Mouse (Mus musculus): ENCODE data around the gene Asna1. TPM values are rescaled to one million over a fixed set of nuclear protein-coding genes. Genes with fewer than 3 reads are reported as not detected.
A peak's percentile ranks its signal among the peaks of the same experiment; 100 is the strongest.

Asna1 gene
- total RNA-seq, 1 experiment, result 237 TPM

DNA sequence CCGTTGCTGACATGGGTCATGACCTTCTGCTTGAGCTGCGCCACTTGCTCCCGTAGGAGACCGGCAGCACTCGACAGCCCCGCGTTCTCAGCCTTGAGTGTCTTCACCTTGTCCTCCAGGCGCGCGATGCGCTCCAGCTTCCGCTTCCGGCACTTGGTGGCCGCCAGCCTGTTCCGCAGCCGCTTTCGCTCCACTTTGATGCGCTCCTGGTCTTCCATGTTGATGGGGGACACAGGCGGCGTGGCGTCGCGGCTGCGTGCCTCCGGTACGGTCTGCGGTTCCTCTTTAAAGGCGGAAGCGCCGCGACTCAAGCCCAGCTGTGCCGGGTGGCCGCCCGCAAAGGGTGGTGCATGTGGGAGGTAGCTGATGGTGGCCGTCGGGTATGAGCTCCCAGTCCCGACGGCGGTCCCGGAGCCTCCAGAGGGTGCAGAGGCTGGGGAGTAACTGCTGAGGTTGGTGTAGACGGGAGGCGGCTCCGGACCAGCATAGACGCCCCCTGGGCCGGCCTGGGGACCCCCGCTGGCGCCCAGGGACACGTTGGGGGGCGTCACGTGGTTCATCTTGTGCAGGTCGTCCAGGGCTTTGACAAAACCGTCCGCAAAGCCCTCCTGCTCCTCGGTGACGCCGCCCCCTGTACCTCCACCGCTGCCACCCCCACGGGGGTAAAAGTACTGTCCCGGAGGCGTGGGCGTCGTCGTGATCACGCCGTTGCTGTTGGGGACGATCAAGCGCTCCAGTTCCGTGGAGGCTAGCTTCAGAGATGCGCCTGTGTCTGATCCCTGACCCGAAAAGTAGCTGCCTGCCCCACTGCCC is 47.4 kb downstream of the Asna1 start:
- peaks cover 7 to 16% of the 10 kb centered on the region in 2 experiments; a peak in 3 of 4 replicates for H3K4me1 ChIP-seq (ENCODE audit: control insufficient read depth in 2 of 2, insufficient read depth in 2 of 2, low read length in 2 of 2, poor library complexity in 1 of 2)
- no peak for DNase-seq (ENCODE audit: low read depth, low spot score)
- in situ Hi-C loops (cut with MboI; ENCODE audit: low sequenced_read_pairs in 2 of 2, unreplicated experiment in 2 of 2), result no loop called here
- TF ChIP-seq CHD2 (IDR thresholded peaks at IDR 0.05; ENCODE audit: low read depth, low read length), result no peak
- 0 out of 2 replicates have a peak, but pooled peaks have one; percentile 15 for TF ChIP-seq HCFC1 (IDR thresholded peaks at IDR 0.05; ENCODE audit: borderline replicate concordance, insufficient read depth, low read length)
- H3K9me3 ChIP-seq (ENCODE audit: control insufficient read depth, insufficient read depth, low read depth, low read length), result no peaks in the 10 kb centered on the region
- peaks cover 3% of the 10 kb centered on the region for H3K36me3 ChIP-seq (ENCODE audit: control insufficient read depth, insufficient read depth, low read length, poor library complexity, severe bottlenecking)
- H3K27ac ChIP-seq (ENCODE audit: insufficient read depth, low read depth, low read length, poor library complexity, severe bottlenecking), result peak overlapping the region; percentile 65
- peak overlapping the region; percentile 59 to 83 for H3K4me3 ChIP-seq (ENCODE audit: insufficient read depth in 1 of 2, low read depth in 1 of 2, low read length in 2 of 2, poor library complexity in 1 of 2, severe bottlenecking in 1 of 2)
- H3K9ac ChIP-seq (ENCODE audit: insufficient read depth, low read depth, low read length, poor library complexity, severe bottlenecking), result peak overlapping the region; percentile 86

DNA sequence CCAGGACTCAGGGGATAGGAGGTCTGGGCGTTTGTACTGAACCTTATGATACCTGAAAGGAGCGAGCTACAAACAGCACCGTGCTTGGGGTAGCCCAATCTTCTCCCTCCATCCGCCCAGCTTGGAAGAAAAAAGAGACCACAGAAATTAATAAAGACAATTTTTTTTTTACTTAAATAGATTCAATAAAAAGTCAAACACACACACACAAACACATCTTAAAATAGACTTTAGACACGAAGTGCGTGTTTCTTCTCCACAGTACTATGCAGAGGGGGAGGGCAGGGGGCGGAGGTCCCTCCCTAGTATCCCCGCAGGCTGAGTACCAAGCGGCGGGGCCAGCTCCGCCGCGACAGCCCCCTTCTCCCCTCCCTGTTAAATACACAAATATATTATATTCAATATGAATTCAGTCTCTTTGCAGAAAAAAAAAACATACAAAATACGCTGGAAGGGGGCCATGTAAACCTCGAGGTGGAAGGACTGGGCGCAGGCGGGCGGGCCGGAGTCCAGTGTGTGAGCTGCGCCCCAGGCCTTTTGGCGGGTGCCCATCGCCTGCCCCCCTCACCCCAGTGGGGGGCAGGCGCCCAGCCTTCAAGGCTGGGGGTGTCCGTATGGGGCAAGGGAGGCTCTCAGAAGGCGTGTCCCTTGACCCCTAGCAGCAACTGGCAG is 48.2 kb downstream of the Asna1 start:
- Histone ChIP-seq H3K4me1 (ENCODE audit: control insufficient read depth in 2 of 2, insufficient read depth in 2 of 2, low read length in 2 of 2, poor library complexity in 1 of 2) (peaks cover 7 to 10% of the 10 kb centered on the region in 2 experiments; a peak in 3 of 4 replicates), H3K9ac (ENCODE audit: insufficient read depth, low read depth, low read length, poor library complexity, severe bottlenecking) (peak overlapping the region; percentile 86), H3K27ac (ENCODE audit: insufficient read depth, low read depth, low read length, poor library complexity, severe bottlenecking) (peak overlapping the region; percentile 65), H3K9me3 (ENCODE audit: control insufficient read depth, insufficient read depth, low read depth, low read length) (no peaks in the 10 kb centered on the region), H3K4me3 (ENCODE audit: insufficient read depth in 1 of 2, low read depth in 1 of 2, low read length in 2 of 2, poor library complexity in 1 of 2, severe bottlenecking in 1 of 2) (peak overlapping the region; percentile 59 to 83), H3K36me3 (ENCODE audit: control insufficient read depth, insufficient read depth, low read length, poor library complexity, severe bottlenecking) (peaks cover 3% of the 10 kb centered on the region)
- in situ Hi-C loops (cut with MboI; ENCODE audit: low sequenced_read_pairs in 2 of 2, unreplicated experiment in 2 of 2), result no loop called here
- TF ChIP-seq ZNF384 (IDR thresholded peaks at IDR 0.05; ENCODE audit: low read depth, low read length) (no peak), HCFC1 (IDR thresholded peaks at IDR 0.05; ENCODE audit: borderline replicate concordance, insufficient read depth, low read length) (no peak), ZC3H11A (IDR thresholded peaks at IDR 0.05; ENCODE audit: borderline replicate concordance, low read depth, low read length) (no peak), MAFK (IDR thresholded peaks at IDR 0.05; ENCODE audit: insufficient read depth, low read depth, low read length) (no peak), CHD2 (IDR thresholded peaks at IDR 0.05; ENCODE audit: low read depth, low read length) (no peak; the same call in 1 of the 2 replicates)
- no peak for DNase-seq (ENCODE audit: low read depth, low spot score)

DNA sequence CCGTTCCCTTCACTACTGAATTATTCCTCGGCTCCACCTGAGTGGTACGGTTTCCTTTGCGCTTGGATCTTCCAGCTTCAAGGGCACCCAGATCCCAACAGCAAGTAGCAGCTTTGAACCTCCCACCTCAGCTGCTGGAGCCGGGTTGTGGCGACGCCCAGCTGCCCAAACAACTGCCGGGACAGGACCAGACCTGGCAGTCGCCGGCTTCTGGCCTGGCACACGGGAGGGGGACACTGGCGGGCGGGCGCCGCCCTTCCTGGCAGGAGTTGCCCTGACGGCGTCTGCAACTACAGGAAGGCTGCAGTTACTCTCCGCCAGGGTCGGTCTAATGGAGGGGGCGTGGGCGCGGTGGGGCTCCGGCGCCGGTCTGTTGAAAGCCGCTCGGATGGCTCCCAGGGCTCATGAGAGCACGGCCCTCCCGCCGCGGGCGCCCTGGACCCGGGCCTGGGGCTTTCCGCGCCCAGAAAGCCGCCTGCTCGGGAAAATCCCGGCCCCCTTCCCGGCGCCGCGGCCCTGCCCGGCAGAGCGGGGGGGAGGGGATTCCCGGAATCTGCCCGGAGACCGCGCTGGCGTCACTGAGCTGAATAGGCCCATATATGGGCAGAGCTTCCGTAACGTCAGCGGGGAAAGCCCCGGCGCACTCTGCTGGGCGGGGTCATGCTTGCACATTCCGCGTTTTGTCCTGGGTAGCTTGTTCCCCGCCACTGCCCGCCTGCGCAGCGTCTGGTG is 48.9 kb downstream of the Asna1 start:
- Histone ChIP-seq H3K9me3 (ENCODE audit: control insufficient read depth, insufficient read depth, low read depth, low read length) (no peaks in the 10 kb centered on the region), H3K9ac (ENCODE audit: insufficient read depth, low read depth, low read length, poor library complexity, severe bottlenecking) (peak overlapping the region; percentile 86), H3K4me3 (ENCODE audit: insufficient read depth in 1 of 2, low read depth in 1 of 2, low read length in 2 of 2, poor library complexity in 1 of 2, severe bottlenecking in 1 of 2) (peak overlapping the region; percentile 59 to 83), H3K4me1 (ENCODE audit: control insufficient read depth in 2 of 2, insufficient read depth in 2 of 2, low read length in 2 of 2, poor library complexity in 1 of 2) (peaks cover 6 to 7% of the 10 kb centered on the region in 2 experiments; a peak in 3 of 4 replicates), H3K36me3 (ENCODE audit: control insufficient read depth, insufficient read depth, low read length, poor library complexity, severe bottlenecking) (peaks cover 10% of the 10 kb centered on the region), H3K27ac (ENCODE audit: insufficient read depth, low read depth, low read length, poor library complexity, severe bottlenecking) (peak overlapping the region; percentile 85)
- in situ Hi-C loops (cut with MboI; ENCODE audit: low sequenced_read_pairs in 2 of 2, unreplicated experiment in 2 of 2), result no loop called here
- TF ChIP-seq MAFK (IDR thresholded peaks at IDR 0.05; ENCODE audit: insufficient read depth, low read depth, low read length) (no peak), CHD2 (IDR thresholded peaks at IDR 0.05; ENCODE audit: low read depth, low read length) (peak; percentile 26; the same call in 1 of the 2 replicates), ZC3H11A (IDR thresholded peaks at IDR 0.05; ENCODE audit: borderline replicate concordance, low read depth, low read length) (no peak), ZNF384 (IDR thresholded peaks at IDR 0.05; ENCODE audit: low read depth, low read length) (no peak)
- no peak for DNase-seq (ENCODE audit: low read depth, low spot score)

DNA sequence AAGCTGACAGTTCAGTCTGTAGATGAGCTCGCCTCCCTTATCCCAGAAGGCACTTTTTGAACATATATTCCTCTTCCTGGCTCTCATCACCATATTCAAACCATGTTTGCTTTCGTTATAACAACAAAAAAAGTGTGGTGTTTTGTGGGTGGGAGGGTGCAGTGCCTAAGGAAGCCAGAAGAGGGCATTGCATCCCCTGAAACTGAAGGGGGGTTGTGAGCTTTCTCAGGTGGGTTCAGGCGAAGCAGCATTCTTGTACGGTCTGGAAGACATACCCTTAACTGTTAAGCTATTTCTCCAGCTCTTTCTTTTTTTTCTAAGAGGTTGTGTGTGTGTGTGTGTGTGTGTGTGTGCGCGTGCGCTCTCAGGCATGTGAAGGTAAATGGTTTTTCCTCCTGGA is 49.6 kb downstream of the Asna1 start:
- Histone ChIP-seq H3K27ac (ENCODE audit: insufficient read depth, low read depth, low read length, poor library complexity, severe bottlenecking) (peak overlapping the region; percentile 85), H3K9ac (ENCODE audit: insufficient read depth, low read depth, low read length, poor library complexity, severe bottlenecking) (peak overlapping the region; percentile 86), H3K4me1 (ENCODE audit: control insufficient read depth in 2 of 2, insufficient read depth in 2 of 2, low read length in 2 of 2, poor library complexity in 1 of 2) (peaks cover 4 to 5% of the 10 kb centered on the region in 2 experiments; a peak in 2 of 4 replicates)

More for the DNA sequence above, 49.6 kb downstream of the Asna1 start:
- in situ Hi-C loops (cut with MboI; ENCODE audit: low sequenced_read_pairs in 2 of 2, unreplicated experiment in 2 of 2), result no loop called here
- TF ChIP-seq ZC3H11A (IDR thresholded peaks at IDR 0.05; ENCODE audit: borderline replicate concordance, low read depth, low read length) (peak; percentile 45), CHD2 (IDR thresholded peaks at IDR 0.05; ENCODE audit: low read depth, low read length) (0 out of 2 replicates have a peak, but pooled peaks have one; percentile 30), HCFC1 (IDR thresholded peaks at IDR 0.05; ENCODE audit: borderline replicate concordance, insufficient read depth, low read length) (no peak), ZNF384 (IDR thresholded peaks at IDR 0.05; ENCODE audit: low read depth, low read length) (peak; percentile 60; the same call in 1 of the 2 replicates), MAFK (IDR thresholded peaks at IDR 0.05; ENCODE audit: insufficient read depth, low read depth, low read length) (no peak)
- Histone ChIP-seq H3K9me3 (ENCODE audit: control insufficient read depth, insufficient read depth, low read depth, low read length) (no peaks in the 10 kb centered on the region), H3K36me3 (ENCODE audit: control insufficient read depth, insufficient read depth, low read length, poor library complexity, severe bottlenecking) (peaks cover 15% of the 10 kb centered on the region), H3K4me3 (ENCODE audit: insufficient read depth in 1 of 2, low read depth in 1 of 2, low read length in 2 of 2, poor library complexity in 1 of 2, severe bottlenecking in 1 of 2) (peak overlapping the region; percentile 59 to 83)
- DNase-seq (ENCODE audit: low read depth, low spot score), result no peak
